Mouse (Mus musculus) olfactory bulb, adult 2 months (tissue): ENCODE results near the gene Anks1b.

Experiments used
- CTCF ChIP-seq: fragments of 200-500 bp; IDR thresholded peaks from 2 replicates; pipeline ENCODE4 v1.5.1; 2012; ENCODE audit warnings: low read depth, mild to moderate bottlenecking, low read length, moderate library complexity; ENCODE audit not compliant: insufficient read depth
- POLR2A ChIP-seq: fragments of 200-500 bp; IDR thresholded peaks from 2 replicates; pipeline ENCODE4 v1.6.1; 2012; ENCODE audit warnings: mild to moderate bottlenecking, low read depth, low read length, moderate library complexity; ENCODE audit not compliant: insufficient read depth

DNA sequence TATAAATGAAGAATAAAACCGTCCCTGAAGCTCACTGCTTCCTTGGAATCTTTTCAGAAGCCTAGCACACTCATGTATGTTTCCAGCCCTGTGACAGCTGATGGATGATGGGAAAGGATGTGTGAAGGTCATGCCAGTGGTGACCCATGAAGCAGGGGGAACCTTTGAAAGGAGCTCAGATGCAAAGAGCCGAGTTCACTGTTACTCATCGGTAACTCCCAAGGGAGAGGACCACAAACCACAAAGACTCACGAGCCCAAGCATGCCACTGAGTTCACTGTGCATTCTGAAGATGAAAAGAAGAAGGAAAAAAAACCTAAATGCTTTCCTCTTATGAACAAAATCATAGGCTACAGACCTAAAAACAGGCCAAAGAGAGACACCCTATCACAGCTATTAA lies 859.5 kb downstream of the Anks1b start:
- TF ChIP-seq CTCF (no peak), POLR2A (no peak)
